In genomic region chr1:85793208-85794105, GRCm38 (mm10) we compare ENCODE assay signal across 8 mouse cellular contexts. TPM values are rescaled to one million over a fixed set of nuclear protein-coding genes. Genes with fewer than 3 reads are reported as not detected.
A peak's percentile ranks its signal among the peaks of the same experiment; 100 is the strongest.
DNase-seq lines count a peak whose midpoint lies in the region; ATAC-seq lines count a peak whose summit lies in the region.

Cab39 (plus strand) TSS chr1:85793441.

- H3K4me1 ChIP-seq in heart, embryonic 13.5 days, result peaks cover 29% of the 10 kb centered on the region
- H3K4me1 ChIP-seq in liver, embryonic 12.5 days, result peaks cover 35% of the 10 kb centered on the region
- H3K4me1 ChIP-seq in stomach, embryonic 15.5 days, result peaks cover 5% of the 10 kb centered on the region; the same call in 1 of the 2 replicates

- H3K9ac ChIP-seq in heart, embryonic 13.5 days, result peak within 1 kb of the TSS; percentile 99
- H3K9ac ChIP-seq in liver, embryonic 12.5 days, result peak within 1 kb of the TSS; percentile 96
- peak within 1 kb of the TSS; percentile 89 for H3K9ac ChIP-seq in stomach, embryonic 15.5 days

- H3K36me3 ChIP-seq in heart, embryonic 13.5 days, result peaks cover 12% of the 10 kb centered on the region
- peaks cover 24% of the 10 kb centered on the region for H3K36me3 ChIP-seq in liver, embryonic 12.5 days
- H3K36me3 ChIP-seq in stomach, embryonic 15.5 days, result no peaks in the 10 kb centered on the region

- no peaks in the 10 kb centered on the region for H3K27me3 ChIP-seq in heart, embryonic 13.5 days (replicated peaks)
- H3K27me3 ChIP-seq in liver, embryonic 12.5 days (replicated peaks), result 0 out of 2 replicates have a peak, but pooled peaks cover 4% of the 10 kb centered on the region
- no peaks in the 10 kb centered on the region for H3K27me3 ChIP-seq in stomach, embryonic 15.5 days (replicated peaks)

- DNase-seq in CD4-positive helper T cell, adult 2 months (ENCODE audit: low read depth, low spot score), result peak; percentile 92
- DNase-seq in brain, embryonic 18.5 days (ENCODE audit: low read depth, low spot score), result peak; percentile 72
- peak; percentile 94 for DNase-seq in kidney, postnatal 10 days
- DNase-seq in natural killer cell, adult 2 months (ENCODE audit: low spot score in 2 of 2), result peak; percentile 80 to 89

- WGBS in heart, embryonic 13.5 days, result under 1% methylated on average over 93 of the region's 118 CpGs
- under 1% methylated on average over 92 of the region's 118 CpGs for WGBS in liver, embryonic 12.5 days (ENCODE audit: insufficient replicate concordance)
- under 1% methylated on average over 117 of the region's 118 CpGs for WGBS in stomach, embryonic 15.5 days

- peak within 1 kb of the TSS; percentile 84 for H3K4me2 ChIP-seq in heart, embryonic 13.5 days
- H3K4me2 ChIP-seq in liver, embryonic 12.5 days, result peak within 1 kb of the TSS; percentile 83
- H3K4me2 ChIP-seq in stomach, embryonic 15.5 days, result peak within 1 kb of the TSS; percentile 71

- H3K9me3 ChIP-seq in heart, embryonic 13.5 days, result no peaks in the 10 kb centered on the region
- H3K9me3 ChIP-seq in liver, embryonic 12.5 days (replicated peaks), result no peaks in the 10 kb centered on the region
- no peaks in the 10 kb centered on the region for H3K9me3 ChIP-seq in stomach, embryonic 15.5 days

- peak; percentile 87 for ATAC-seq in erythroid progenitor cell, adult 5-6 weeks (replicated peaks; ENCODE audit: low FRiP score, poor library complexity, severe bottlenecking)
- peak; percentile 89 for ATAC-seq in heart, embryonic 13.5 days (ENCODE audit: extremely low read depth, insufficient number of reproducible peaks, low FRiP score, low TSS enrichment)
- peak; percentile 88 for ATAC-seq in liver, embryonic 12.5 days
- ATAC-seq in stomach, embryonic 15.5 days (ENCODE audit: insufficient read depth, low FRiP score, low read depth), result peak; percentile 90

- H3K4me3 ChIP-seq in heart, embryonic 13.5 days, result peak within 1 kb of the TSS; percentile 99
- peak within 1 kb of the TSS; percentile 79 for H3K4me3 ChIP-seq in liver, embryonic 12.5 days
- H3K4me3 ChIP-seq in stomach, embryonic 15.5 days (replicated peaks), result peak within 1 kb of the TSS; percentile 95

- H3K27ac ChIP-seq in heart, embryonic 13.5 days (replicated peaks), result peak within 1 kb of the TSS; percentile 97
- H3K27ac ChIP-seq in liver, embryonic 12.5 days, result peak within 1 kb of the TSS; percentile 89
- peak within 1 kb of the TSS; percentile 93 for H3K27ac ChIP-seq in stomach, embryonic 15.5 days

RNA-seq across cellular contexts. Expression of gene Cab39, which starts in this region (rescaled TPM):
- 42.3 and 44.0 TPM in 2 replicates for total RNA-seq in erythroid progenitor cell, adult 5-6 weeks (2015; ENCODE audit: low replicate concordance)
- total RNA-seq in erythroid progenitor cell, adult 5-6 weeks (2017; ENCODE audit: low replicate concordance), result 46.5 and 52.2 TPM in 2 replicates
- 20.6 and 20.8 TPM in 2 replicates for polyA plus RNA-seq in heart, embryonic 13.5 days (2015; fragmentation: Nextera tagmentation; extraction: Ambion mirVana)
- 25.3 and 25.9 TPM in 2 replicates for polyA plus RNA-seq in liver, embryonic 12.5 days (2016; fragmentation: Nextera tagmentation; extraction: Ambion mirVana)
- polyA plus RNA-seq in stomach, embryonic 15.5 days (2015; fragmentation: Nextera tagmentation; extraction: Ambion mirVana), result 30.6 and 31.4 TPM in 2 replicates

Comparison
In these comparisons a context has a peak if more than half of its experiments do, and no peak if none do; other contexts are left out.
1. Peak in every context shown above with its lines: DNase-seq, ATAC-seq, H3K4me3 ChIP-seq and H3K27ac ChIP-seq.